23 mouse cellular contexts compared by ENCODE assay signal in the genomic region with DNA sequence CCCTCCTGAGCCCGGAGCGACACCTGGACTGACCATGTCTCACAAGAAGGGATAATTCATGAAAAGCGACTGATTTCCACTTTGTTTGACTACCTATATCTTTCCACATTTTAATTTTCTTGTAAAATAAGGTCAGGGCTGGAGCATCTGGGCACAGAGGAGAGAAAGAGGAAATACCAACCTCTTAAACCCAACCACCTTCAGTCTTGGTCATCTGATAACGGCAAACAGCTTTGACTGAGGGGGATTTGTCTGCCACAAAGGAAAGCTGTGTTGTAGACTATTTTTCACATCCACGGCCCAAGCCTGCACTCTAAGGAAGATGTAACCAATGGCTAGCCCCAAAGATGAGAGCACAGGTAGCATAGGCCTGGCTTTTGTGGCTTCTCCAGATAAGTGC.
DNase-seq lines count a peak whose midpoint lies in the region; ATAC-seq and TF ChIP-seq lines count a peak whose summit lies in the region.
"Had no signal": no experiment of that assay in that cellular context is flagged by ENCODE, and none has a peak within 500 bp of the region (broad histone marks: within the 10 kb centered on the region; RNA-seq: fewer than 3 reads in every experiment).

No protein-coding gene starts in this region.

- no peaks in the 10 kb centered on the region for H3K27me3 ChIP-seq in testis, adult 2 months (ENCODE audit: control insufficient read depth, insufficient read depth, low read length)
- H3K27me3 ChIP-seq in forebrain, embryonic 15.5 days: no peaks in the 10 kb centered on the region
- H3K27me3 ChIP-seq: CH12.LX, Patski had no signal

- peak overlapping the region; percentile 75 for H3K4me3 ChIP-seq in testis, adult 2 months (ENCODE audit: control insufficient read depth, low read depth, low read length)
- no peak overlapping the region for H3K4me3 ChIP-seq in forebrain, embryonic 15.5 days

- 94% methylated on average over 5 of the region's 5 CpGs for WGBS in forebrain, embryonic 15.5 days

- H3K9me3 ChIP-seq in forebrain, embryonic 15.5 days: no peaks in the 10 kb centered on the region

- no peaks in the 10 kb centered on the region for H3K36me3 ChIP-seq in testis, adult 2 months (ENCODE audit: control insufficient read depth, insufficient read depth, low read length)
- H3K36me3 ChIP-seq in forebrain, embryonic 15.5 days: no peaks in the 10 kb centered on the region
- H3K36me3 ChIP-seq: G1E had no signal

- H3K27ac ChIP-seq in testis, adult 2 months (ENCODE audit: control insufficient read depth, insufficient read depth, low read depth, low read length): no peak overlapping the region
- no peak overlapping the region for H3K27ac ChIP-seq in forebrain, embryonic 15.5 days (replicated peaks)

- TF ChIP-seq CTCF in testis, adult 2 months (IDR thresholded peaks at IDR 0.05; ENCODE audit: control insufficient read depth, insufficient read depth, insufficient replicate concordance, low read depth, low read length): no peak

- H3K4me2 ChIP-seq in forebrain, embryonic 15.5 days (replicated peaks): no peak overlapping the region

- no peak for DNase-seq in testis, postnatal 14 days (ENCODE audit: low spot score)
- DNase-seq in c-Kit-positive CD71-positive TER-119-positive erythroid progenitor cells, embryonic 14.5 days (ENCODE audit: low spot score): no peak
- no peak for DNase-seq in cerebellum, postnatal 36 days
- DNase-seq: adrenal gland, adult 2 months; adrenal gland, adult 8-10 months; adrenal gland, postnatal 10 days; adrenal gland, postnatal 14 days; adrenal gland, postnatal 25 days; adrenal gland, postnatal 36 days; B cell, adult 2 months; cerebellum, adult 11 months; cerebellum, adult 11-12 months; cerebellum, adult 18-20 months had no signal

- ATAC-seq in common myeloid progenitor, adult 5-6 weeks (replicated peaks; ENCODE audit: low read depth, poor library complexity, severe bottlenecking): peak; percentile 81
- ATAC-seq in hematopoietic stem cell, adult 5-6 weeks (replicated peaks in 1 of 2; ENCODE audit: insufficient read depth in 1 of 2, low FRiP score in 2 of 2, low TSS enrichment in 1 of 2, low read depth in 1 of 2, poor library complexity in 2 of 2, severe bottlenecking in 2 of 2): peak; percentile 44 to 75; a peak in 2 of 4 replicates
- ATAC-seq in megakaryocyte progenitor cell, adult 5-6 weeks (replicated peaks; ENCODE audit: poor library complexity): peak; percentile 42; the same call in 1 of the 2 replicates
- no peak for ATAC-seq in forebrain, embryonic 15.5 days (replicated peaks)
- ATAC-seq: activated CD4-positive, CD25-positive, alpha-beta regulatory T cell, adult 4 months; CD4-positive, CD25-positive, alpha-beta regulatory T cell, adult 4 months; Patski had no signal

- TF ChIP-seq POLR2A in testis, adult 2 months (IDR thresholded peaks at IDR 0.05; ENCODE audit: control insufficient read depth, low read depth, low read length): no peak

- H3K9ac ChIP-seq in forebrain, embryonic 15.5 days (replicated peaks): no peak overlapping the region

- H3K4me1 ChIP-seq in testis, adult 2 months (ENCODE audit: control insufficient read depth, insufficient read depth, low read length): no peaks in the 10 kb centered on the region
- H3K4me1 ChIP-seq in forebrain, embryonic 15.5 days: peaks cover 12% of the 10 kb centered on the region
